Mouse (Mus musculus) stomach, postnatal 0 days (tissue): Measurements from ENCODE around the gene Ms4a4b. TPM values are rescaled to one million over a fixed set of nuclear protein-coding genes. Genes with fewer than 3 reads are reported as not detected.
"Not testable (repeated sequence)": the region's sequence is repeated elsewhere in the genome, so short reads cannot be mapped to it uniquely, and the experiment has no call there.

ENCODE experiments used
- ATAC-seq: fragments of 200-750 bp; cut with Nextera tagmentation; 2 replicates; pipeline ENCODE4 v1.8.0; 2017; ENCODE audit not compliant: low FRiP score, low TSS enrichment
- DNase-seq: peaks from one replicate; pipeline ENCODE4 v3.0.0-alpha.2; 2016; ENCODE audit warnings: low spot score
- H3K27ac ChIP-seq: fragments of 300-500 bp; sonication (generic); replicated peaks from 2 replicates; pipeline ENCODE4 v1.5.1; 2014; ENCODE audit warnings: mild to moderate bottlenecking, control low read depth
- H3K27me3 ChIP-seq: fragments of 300-500 bp; sonication (generic); 2 replicates; pipeline ENCODE4 v1.6.1; 2014; ENCODE audit warnings: low read length; ENCODE audit not compliant: control insufficient read depth, insufficient read depth
- H3K36me3 ChIP-seq: fragments of 300-500 bp; sonication (generic); 2 replicates; pipeline ENCODE4 v1.6.1; 2014; ENCODE audit warnings: low read length, mixed read lengths; ENCODE audit not compliant: control insufficient read depth, insufficient read depth
- H3K4me1 ChIP-seq: fragments of 300-500 bp; sonication (generic); replicated peaks from 2 replicates; pipeline ENCODE4 v1.6.1; 2014; ENCODE audit warnings: antibody characterized with exemption; ENCODE audit not compliant: control insufficient read depth, insufficient read depth
- H3K4me2 ChIP-seq: fragments of 300-500 bp; sonication (generic); replicated peaks from 2 replicates; pipeline ENCODE4 v1.6.1; 2014; ENCODE audit warnings: low read depth, mild to moderate bottlenecking, control low read depth, moderate library complexity
- H3K4me3 ChIP-seq: fragments of 300-500 bp; sonication (generic); 2 replicates; pipeline ENCODE4 v1.5.1; 2014; ENCODE audit warnings: low read depth, low read length, control low read depth
- H3K9ac ChIP-seq: fragments of 300-500 bp; sonication (generic); 2 replicates; pipeline ENCODE4 v1.6.1; 2014; ENCODE audit warnings: mild to moderate bottlenecking, low read length, control low read depth, mixed read lengths
- H3K9me3 ChIP-seq: fragments of 300-500 bp; sonication (generic); 2 replicates; pipeline ENCODE4 v1.6.1; 2016; ENCODE audit warnings: low read length; ENCODE audit not compliant: control insufficient read depth
- CTCF ChIP-seq: IDR thresholded peaks from 2 replicates; pipeline ENCODE4 v1.5.1; 2016; ENCODE audit warnings: antibody characterized with exemption, low read depth, mild to moderate bottlenecking, moderate library complexity
- EP300 ChIP-seq: optimal IDR thresholded peaks from 2 replicates; pipeline ENCODE3; 2016; ENCODE audit warnings: antibody characterized with exemption
- WGBS: fragments of 180-500 bp; shearing (Covaris S2); extraction: QIAGEN DNeasy Blood & Tissue Kit; methylation state at CpG from one replicate; pipeline ENCODE4 v1.1.7; 2014; 5-methylcytosine and 5-hydroxymethylcytosine counted together
- polyA plus RNA-seq: library from polyadenylated mRNA; unstranded; fragments of >200 nt; fragmentation: Nextera tagmentation; extraction: Ambion mirVana; gene quantifications from 2 replicates; pipeline ENCODE4 v1.2.1, GENCODE M21; 2015

The Ms4a4b gene
- polyA plus RNA-seq, 1 experiment from 2014 or later, result 0.89 TPM

- H3K9ac ChIP-seq, result no peak overlapping the region
- TF ChIP-seq EP300 (no peak), CTCF (no peak)
- no peaks in the 10 kb centered on the region for H3K4me1 ChIP-seq
- H3K27ac ChIP-seq, result no peak overlapping the region
- H3K4me2 ChIP-seq, result no peak overlapping the region
- no peaks in the 10 kb centered on the region for H3K27me3 ChIP-seq
- H3K4me3 ChIP-seq, result no peak overlapping the region
- ATAC-seq (no peak), DNase-seq (no peak)
- H3K36me3 ChIP-seq, result no peaks in the 10 kb centered on the region
- H3K9me3 ChIP-seq, result no peaks in the 10 kb centered on the region
- 86% methylated on average over 1 of the region's 1 CpGs for WGBS
Measured at GRCm38 (mm10) chr19:11414084-11414483, 29.3 kb upstream of the Ms4a4b start.

- 45% methylated on average over 3 of the region's 3 CpGs for WGBS
- Histone ChIP-seq H3K9ac (no peak overlapping the region), H3K9me3 (no peaks in the 10 kb centered on the region), H3K36me3 (no peaks in the 10 kb centered on the region), H3K4me1 (no peaks in the 10 kb centered on the region), H3K27ac (no peak overlapping the region), H3K4me2 (no peak overlapping the region), H3K4me3 (no peak overlapping the region), H3K27me3 (no peaks in the 10 kb centered on the region)
- no peak for TF ChIP-seq CTCF
- no peak for TF ChIP-seq EP300
- DNase-seq, result no peak
- no peak for ATAC-seq
Measured at GRCm38 (mm10) chr19:11415581-11415980, 27.8 kb upstream of the Ms4a4b start.

GRCm38 (mm10) chr19:11418865-11419264, 24.5 kb upstream of the Ms4a4b start:
- H3K9ac ChIP-seq, H3K4me2 ChIP-seq, DNase-seq, H3K4me1 ChIP-seq, H3K4me3 ChIP-seq, H3K9me3 ChIP-seq, H3K36me3 ChIP-seq, ATAC-seq, H3K27ac ChIP-seq, H3K27me3 ChIP-seq: not testable (repeated sequence)
- WGBS, result 76% methylated on average over 2 of the region's 3 CpGs

GRCm38 (mm10) chr19:11431209-11431608, 12.1 kb upstream of the Ms4a4b start:
- not testable (repeated sequence) for H3K4me1 ChIP-seq, H3K9me3 ChIP-seq, H3K4me3 ChIP-seq, DNase-seq, H3K4me2 ChIP-seq, H3K27me3 ChIP-seq, H3K9ac ChIP-seq, H3K36me3 ChIP-seq, ATAC-seq, H3K27ac ChIP-seq
- 75% methylated on average over 1 of the region's 1 CpGs for WGBS

- H3K4me3 ChIP-seq, result no peak overlapping the region
- H3K4me1 ChIP-seq, result no peaks in the 10 kb centered on the region
- no peak overlapping the region for H3K4me2 ChIP-seq
- H3K27me3 ChIP-seq, result no peaks in the 10 kb centered on the region
- DNase-seq (no peak), ATAC-seq (no peak)
- WGBS, result 83% methylated on average over 4 of the region's 4 CpGs
- no peak overlapping the region for H3K27ac ChIP-seq
- TF ChIP-seq CTCF (no peak), EP300 (no peak)
- no peaks in the 10 kb centered on the region for H3K9me3 ChIP-seq
- no peak overlapping the region for H3K9ac ChIP-seq
- no peaks in the 10 kb centered on the region for H3K36me3 ChIP-seq
Measured at GRCm38 (mm10) chr19:11435058-11435834, 8.1 kb upstream of the Ms4a4b start.

- Histone ChIP-seq H3K27me3 (no peaks in the 10 kb centered on the region), H3K9me3 (no peaks in the 10 kb centered on the region), H3K4me1 (no peaks in the 10 kb centered on the region), H3K9ac (no peak overlapping the region), H3K4me3 (no peak overlapping the region), H3K27ac (no peak overlapping the region), H3K4me2 (no peak overlapping the region), H3K36me3 (no peaks in the 10 kb centered on the region)
- no peak for TF ChIP-seq EP300
- no peak for TF ChIP-seq CTCF
- WGBS, result 69% methylated on average over 5 of the region's 5 CpGs
- ATAC-seq (no peak), DNase-seq (no peak)
Measured at GRCm38 (mm10) chr19:11443964-11444363, 611 bp downstream of the Ms4a4b start.
